Mouse (Mus musculus) testis, adult 2 months (tissue): ENCODE measurements at regions not wholly inside any gene's neighbourhood (a gene's known extent, or its start where the extent isn't known, plus 50 kb on each side); places are given as distances from the start of the nearest gene placed in this dataset.

Source experiments
- H3K27ac ChIP-seq: fragments of 200-500 bp; 2 replicates; pipeline ENCODE4 v1.5.1; 2012; ENCODE audit warnings: low read depth, low read length; ENCODE audit not compliant: control insufficient read depth, insufficient read depth
- H3K27me3 ChIP-seq: fragments of 200-500 bp; 2 replicates; pipeline ENCODE4 v1.6.1; 2012; ENCODE audit warnings: mild to moderate bottlenecking, low read length, moderate library complexity; ENCODE audit not compliant: control insufficient read depth, insufficient read depth
- H3K36me3 ChIP-seq: fragments of 200-500 bp; 2 replicates; pipeline ENCODE4 v1.6.1; 2012; ENCODE audit warnings: mild to moderate bottlenecking, low read length; ENCODE audit not compliant: control insufficient read depth, insufficient read depth
- H3K4me1 ChIP-seq: fragments of 200-500 bp; 2 replicates; pipeline ENCODE4 v1.6.1; 2012; ENCODE audit warnings: low read length; ENCODE audit not compliant: control insufficient read depth, insufficient read depth
- H3K4me3 ChIP-seq: fragments of 200-500 bp; 2 replicates; pipeline ENCODE4 v1.5.1; 2012; ENCODE audit warnings: low read depth, mild to moderate bottlenecking, low read length, moderate library complexity, mixed read lengths; ENCODE audit not compliant: control insufficient read depth
- CTCF ChIP-seq: fragments of 200-500 bp; IDR thresholded peaks from 2 replicates; pipeline ENCODE4 v1.5.1; 2012; ENCODE audit warnings: low read depth, mild to moderate bottlenecking, inconsistent platforms, low read length, moderate library complexity; ENCODE audit not compliant: control insufficient read depth, insufficient read depth, insufficient replicate concordance
- POLR2A ChIP-seq: fragments of 200-500 bp; IDR thresholded peaks from 2 replicates; pipeline ENCODE4 v1.6.1; 2012; ENCODE audit warnings: low read depth, mild to moderate bottlenecking, inconsistent platforms, low read length, moderate library complexity; ENCODE audit not compliant: control insufficient read depth

DNA sequence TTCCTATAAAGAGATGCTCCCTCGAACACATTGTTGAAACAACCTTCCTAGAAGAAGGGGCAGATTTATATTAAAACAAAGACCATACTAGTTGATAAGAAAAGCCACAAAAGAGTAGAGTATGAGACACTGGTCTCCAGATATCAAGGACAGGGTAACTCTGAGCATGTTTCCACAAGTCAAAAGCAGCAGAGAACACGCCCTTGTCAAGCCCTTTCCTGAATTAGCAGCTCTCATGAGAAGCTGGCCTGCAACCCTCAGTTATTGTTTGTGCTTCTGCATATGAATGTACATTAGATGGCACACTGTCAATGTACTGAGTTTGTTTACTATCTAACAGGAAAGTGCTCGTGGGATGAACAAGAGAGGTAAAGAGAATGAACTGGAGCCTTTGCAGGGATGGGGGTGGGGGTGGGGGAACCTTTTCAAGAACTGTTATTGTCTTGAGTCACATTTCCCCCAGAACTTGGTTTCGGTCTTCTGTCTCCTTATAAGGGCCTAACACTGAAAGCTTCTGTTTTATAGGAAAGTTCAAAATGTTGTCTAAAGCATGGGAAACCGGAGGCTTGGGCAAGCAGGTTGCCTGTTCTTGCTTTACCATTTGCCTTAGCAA, 228.6 kb upstream of the Zpld1 start:
- no peak overlapping the region for H3K27ac ChIP-seq
- H3K27me3 ChIP-seq = no peaks in the 10 kb centered on the region
- H3K4me3 ChIP-seq = no peak overlapping the region
- H3K36me3 ChIP-seq = no peaks in the 10 kb centered on the region
- no peak for TF ChIP-seq POLR2A
- TF ChIP-seq CTCF = no peak
- no peaks in the 10 kb centered on the region for H3K4me1 ChIP-seq

DNA sequence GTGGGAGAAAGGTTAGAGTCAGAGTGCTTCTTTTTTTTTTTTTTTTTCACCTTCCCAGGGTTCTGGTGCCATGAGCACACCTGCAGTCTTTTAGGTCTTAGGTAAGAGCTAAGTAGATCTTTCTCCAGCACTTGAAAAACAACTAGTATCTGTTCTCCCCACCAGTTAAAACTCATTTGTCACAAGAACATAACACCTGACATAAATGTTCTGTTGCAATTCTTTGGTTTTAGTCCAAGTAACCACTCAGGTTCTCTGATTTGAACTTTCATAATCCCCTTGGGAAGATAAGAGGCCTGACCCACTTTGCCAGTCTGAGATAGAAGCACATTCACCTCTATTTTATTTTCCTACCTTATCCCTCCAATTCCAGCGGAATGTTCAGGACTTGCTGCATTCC, 225.5 kb upstream of the Zpld1 start:
- H3K4me3 ChIP-seq = no peak overlapping the region
- H3K36me3 ChIP-seq = no peaks in the 10 kb centered on the region
- H3K27ac ChIP-seq = no peak overlapping the region
- H3K27me3 ChIP-seq = no peaks in the 10 kb centered on the region
- no peak for TF ChIP-seq POLR2A
- TF ChIP-seq CTCF = no peak
- no peaks in the 10 kb centered on the region for H3K4me1 ChIP-seq

DNA sequence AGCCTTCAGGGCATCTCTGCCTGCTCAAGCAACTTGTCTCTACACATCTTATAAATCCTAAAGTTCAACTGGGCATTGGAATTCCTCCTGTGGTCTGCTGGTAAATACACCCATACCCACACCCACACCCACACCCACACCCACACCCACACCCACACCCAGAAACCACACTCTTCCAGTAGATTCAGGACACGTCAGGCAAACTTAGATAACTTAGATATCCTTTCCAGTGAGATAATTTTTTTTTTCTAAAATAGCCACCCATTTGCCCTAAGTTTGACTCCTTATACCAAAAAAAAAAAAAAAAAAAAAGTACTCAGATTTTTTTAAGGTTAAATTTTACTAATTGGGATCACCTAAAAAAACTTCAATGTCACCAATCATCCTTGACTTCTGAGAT, 224.5 kb upstream of the Zpld1 start:
- H3K27ac ChIP-seq = no peak overlapping the region
- no peak overlapping the region for H3K4me3 ChIP-seq
- TF ChIP-seq POLR2A (no peak), CTCF (no peak)
- no peaks in the 10 kb centered on the region for H3K36me3 ChIP-seq
- H3K27me3 ChIP-seq = no peaks in the 10 kb centered on the region
- no peaks in the 10 kb centered on the region for H3K4me1 ChIP-seq

DNA sequence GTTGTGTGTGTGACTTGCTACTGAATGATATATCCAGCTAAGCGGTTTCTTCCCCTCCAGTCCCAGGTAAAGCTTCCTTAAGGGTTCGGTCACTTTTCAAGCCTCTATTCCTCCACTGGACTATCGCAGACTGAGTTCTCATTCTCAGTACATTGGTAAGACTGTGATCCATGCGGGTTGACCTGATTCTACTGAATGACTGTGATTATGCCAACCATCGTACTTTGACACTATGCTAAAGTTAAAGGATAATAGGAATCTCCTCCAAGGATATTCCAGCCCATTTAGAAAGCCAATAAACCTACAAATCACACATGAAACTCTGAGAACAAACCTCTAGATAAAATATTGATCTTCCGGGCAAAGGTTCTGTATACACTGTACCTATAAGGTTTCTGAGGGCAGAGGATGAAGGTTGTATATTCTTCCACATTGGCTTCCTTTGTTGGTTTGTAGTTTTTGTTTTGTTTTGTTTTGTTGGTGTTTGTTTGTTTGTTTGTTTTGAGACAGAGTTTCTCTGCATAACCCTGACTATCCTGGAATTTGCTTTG, 223.7 kb upstream of the Zpld1 start:
- no peaks in the 10 kb centered on the region for H3K4me1 ChIP-seq
- no peak overlapping the region for H3K4me3 ChIP-seq
- H3K27ac ChIP-seq = no peak overlapping the region
- H3K36me3 ChIP-seq = no peaks in the 10 kb centered on the region
- no peak for TF ChIP-seq POLR2A
- TF ChIP-seq CTCF = no peak
- no peaks in the 10 kb centered on the region for H3K27me3 ChIP-seq

DNA sequence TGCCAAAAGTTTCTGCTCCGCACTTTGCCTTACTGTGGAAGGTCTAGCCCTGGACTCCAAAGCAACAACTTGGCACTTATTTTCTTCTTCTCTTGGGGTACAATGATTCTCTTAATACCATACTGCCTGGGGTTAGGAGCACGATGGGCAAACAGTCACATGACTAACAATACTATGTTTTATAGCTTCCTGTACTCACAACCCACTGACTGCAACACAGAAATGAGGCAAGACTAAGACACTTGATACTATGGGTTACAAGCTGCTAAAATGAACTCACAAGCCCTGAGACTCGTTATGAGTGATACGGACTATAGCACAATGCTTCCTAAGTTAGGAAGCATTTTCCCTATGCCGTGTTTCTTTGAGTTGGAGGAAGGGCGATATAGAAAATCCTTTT, 222.3 kb upstream of the Zpld1 start:
- Histone ChIP-seq H3K4me1 (no peaks in the 10 kb centered on the region; the same call in 1 of the 2 replicates), H3K27ac (no peak overlapping the region), H3K36me3 (no peaks in the 10 kb centered on the region), H3K27me3 (no peaks in the 10 kb centered on the region), H3K4me3 (no peak overlapping the region)
- no peak for TF ChIP-seq CTCF
- TF ChIP-seq POLR2A = no peak

DNA sequence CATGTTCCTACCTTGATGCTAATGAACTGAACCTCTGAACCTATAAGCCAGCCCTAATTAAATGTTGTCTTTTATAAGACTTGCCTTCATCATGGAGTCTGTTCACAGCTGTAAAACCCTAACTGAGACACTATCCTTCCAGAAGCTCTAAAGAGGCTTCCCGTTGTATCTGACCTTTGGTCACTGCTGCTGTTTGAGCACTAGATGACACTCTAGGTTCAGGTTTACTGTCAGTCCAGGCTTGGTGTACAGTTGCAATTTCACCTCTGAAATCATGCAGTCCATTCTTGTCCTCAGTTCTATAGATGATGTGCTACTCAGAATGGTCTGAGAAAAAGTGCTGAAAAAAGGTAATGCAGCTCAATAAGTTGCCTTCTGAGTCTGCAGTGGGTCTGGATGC, 221.9 kb upstream of the Zpld1 start:
- Histone ChIP-seq H3K4me1 (no peaks in the 10 kb centered on the region; the same call in 1 of the 2 replicates), H3K4me3 (no peak overlapping the region), H3K27me3 (no peaks in the 10 kb centered on the region), H3K36me3 (no peaks in the 10 kb centered on the region), H3K27ac (no peak overlapping the region)
- no peak for TF ChIP-seq POLR2A
- TF ChIP-seq CTCF = no peak

DNA sequence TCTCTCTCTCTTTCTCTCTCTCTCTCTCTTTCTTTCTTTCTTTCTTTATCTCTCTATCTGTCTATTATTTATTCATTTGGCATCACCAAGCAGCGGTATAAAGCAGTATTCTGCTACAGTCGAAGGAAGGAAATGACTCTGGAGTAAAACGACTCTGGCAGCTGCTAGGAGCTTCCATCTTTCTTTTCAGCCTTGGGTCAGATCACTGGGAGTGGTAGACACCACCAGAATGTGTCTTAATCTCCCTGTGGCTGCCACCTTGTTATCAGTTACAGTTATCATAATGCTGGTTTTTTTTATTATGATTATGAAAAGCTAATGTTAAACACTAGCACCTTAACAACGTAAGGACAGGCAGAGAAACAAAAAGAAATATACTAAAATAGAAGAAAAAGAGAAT, 219.2 kb upstream of the Zpld1 start:
- H3K27me3 ChIP-seq = no peaks in the 10 kb centered on the region
- no peaks in the 10 kb centered on the region; the same call in 1 of the 2 replicates for H3K4me1 ChIP-seq
- H3K36me3 ChIP-seq = no peaks in the 10 kb centered on the region
- no peak for TF ChIP-seq POLR2A
- no peak for TF ChIP-seq CTCF
- no peak overlapping the region for H3K27ac ChIP-seq
- H3K4me3 ChIP-seq = no peak overlapping the region
